In genomic region chr13:98308724-98309123, GRCm38 (mm10) we compare ENCODE assay signal across 38 mouse cellular contexts. TPM values are rescaled to one million over a fixed set of nuclear protein-coding genes. Genes with fewer than 3 reads are reported as not detected.
"Had no signal": no experiment of that assay in that cellular context is flagged by ENCODE, and none has a peak within 500 bp of the region (broad histone marks: within the 10 kb centered on the region; RNA-seq: fewer than 3 reads in every experiment).

No protein-coding gene starts in this region.

- H3K9ac ChIP-seq: heart, embryonic 12.5 days; hindbrain, embryonic 12.5 days; hindbrain, embryonic 14.5 days; intestine, embryonic 15.5 days; limb, embryonic 13.5 days; limb, embryonic 15.5 days; liver, embryonic 12.5 days had no signal

- H3K4me3 ChIP-seq: gastrocnemius, adult 2 months; heart, embryonic 10.5 days; heart, embryonic 12.5 days; hindbrain, embryonic 10.5 days; hindbrain, embryonic 12.5 days; intestine, embryonic 15.5 days; layer of hippocampus, adult 2 months; left cerebral cortex, adult 2 months; limb, embryonic 13.5 days; limb, embryonic 15.5 days; liver, embryonic 12.5 days had no signal

- H3K27me3 ChIP-seq: heart, embryonic 12.5 days; hindbrain, embryonic 12.5 days; intestine, embryonic 15.5 days; limb, embryonic 13.5 days; limb, embryonic 15.5 days; liver, embryonic 12.5 days had no signal

- H3K9me3 ChIP-seq: heart, embryonic 10.5 days; heart, embryonic 12.5 days; hindbrain, embryonic 10.5 days; hindbrain, embryonic 12.5 days; intestine, embryonic 15.5 days; limb, embryonic 13.5 days; limb, embryonic 15.5 days; liver, embryonic 12.5 days had no signal

- H3K27ac ChIP-seq: gastrocnemius, adult 2 months; heart, embryonic 10.5 days; hindbrain, embryonic 10.5 days; hindbrain, embryonic 12.5 days; hindbrain, embryonic 14.5 days; intestine, embryonic 15.5 days; layer of hippocampus, adult 2 months; left cerebral cortex, adult 2 months; limb, embryonic 13.5 days; limb, embryonic 15.5 days had no signal

- ATAC-seq: hindbrain, embryonic 16.5 days; inflammation-experienced regulatory T-cells, adult 6 months; intestine, embryonic 15.5 days; intestine, postnatal 0 days; liver, embryonic 12.5 days had no signal

- H3K4me1 ChIP-seq: heart, embryonic 10.5 days; hindbrain, embryonic 10.5 days; hindbrain, embryonic 12.5 days had no signal

- H3K4me2 ChIP-seq: heart, embryonic 12.5 days; hindbrain, embryonic 12.5 days; hindbrain, embryonic 14.5 days; intestine, embryonic 15.5 days; limb, embryonic 13.5 days; limb, embryonic 15.5 days; liver, embryonic 12.5 days had no signal

- DNase-seq: gastrocnemius, adult 2 months; gastrocnemius, postnatal 10 days; gastrocnemius, postnatal 25 days; heart, postnatal 10 days; heart, postnatal 4 days; kidney, adult 18-20 months; kidney, adult 8-10 months; kidney, postnatal 10 days; kidney, postnatal 25 days; kidney, postnatal 4 days; left cerebral cortex, postnatal 4 days had no signal

RNA-seq across cellular contexts. Expression of gene Gm21976, which starts 29.0 kb away (rescaled TPM):
- total RNA-seq: gastrocnemius, adult 2 months; gastrocnemius, postnatal 10 days; gastrocnemius, postnatal 25 days; gastrocnemius, postnatal 4 days; granulocyte monocyte progenitor cell, adult 5-6 weeks; heart, adult 8-10 months; heart, postnatal 10 days; heart, postnatal 25 days; heart, postnatal 4 days; layer of hippocampus, adult 2 months; layer of hippocampus, postnatal 10 days; layer of hippocampus, postnatal 25 days; left cerebral cortex, adult 2 months; left cerebral cortex, postnatal 25 days; left cerebral cortex, postnatal 4 days; liver, adult 2 months had no signal
- polyA plus RNA-seq: heart, embryonic 10.5 days; heart, embryonic 12.5 days; heart, embryonic 14.5 days; heart, embryonic 16.5 days; hindbrain, embryonic 10.5 days; hindbrain, embryonic 12.5 days; hindbrain, embryonic 14.5 days; hindbrain, embryonic 16.5 days; inflammation-experienced regulatory T-cells, adult 6 months; intestine, embryonic 15.5 days; intestine, postnatal 0 days; kidney, embryonic 14.5 days; kidney, embryonic 16.5 days; limb, embryonic 11.5 days; limb, embryonic 13.5 days; limb, embryonic 15.5 days; liver, adult 2 months; liver, embryonic 12.5 days had no signal

RNA-seq across cellular contexts. Expression of gene Foxd1, which starts 45.3 kb away (rescaled TPM):
- total RNA-seq: granulocyte monocyte progenitor cell, adult 5-6 weeks; liver, adult 2 months had no signal
- polyA plus RNA-seq: heart, embryonic 14.5 days; heart, embryonic 16.5 days; inflammation-experienced regulatory T-cells, adult 6 months; intestine, embryonic 15.5 days; intestine, postnatal 0 days; liver, adult 2 months; liver, embryonic 12.5 days had no signal
